ENCODE assay signal across 7 mouse cellular contexts in genomic region chr14:23575951-23576350, GRCm38 (mm10).
DNase-seq lines count a peak whose midpoint lies in the region; ATAC-seq lines count a peak whose summit lies in the region.

No protein-coding gene starts in this region.

- H3K9me3 ChIP-seq in embryonic facial prominence, embryonic 12.5 days = no peaks in the 10 kb centered on the region
- no peaks in the 10 kb centered on the region for H3K9me3 ChIP-seq in limb, embryonic 13.5 days

- no peak overlapping the region for H3K4me3 ChIP-seq in embryonic facial prominence, embryonic 12.5 days
- no peak overlapping the region for H3K4me3 ChIP-seq in limb, embryonic 13.5 days

- ATAC-seq in embryonic facial prominence, embryonic 12.5 days (ENCODE audit: insufficient number of reproducible peaks, insufficient read depth, low FRiP score, low TSS enrichment) = peak; percentile 60; the same call in 1 of the 2 replicates
- ATAC-seq in limb, embryonic 13.5 days (ENCODE audit: low FRiP score, low read depth) = peak; percentile 72; the same call in 1 of the 2 replicates
- ATAC-seq in megakaryocyte progenitor cell, adult 5-6 weeks (replicated peaks; ENCODE audit: poor library complexity) = no peak

- DNase-seq in layer of hippocampus, adult 11-12 months (ENCODE audit: low spot score) = peak; percentile 36
- no peak for DNase-seq in layer of hippocampus, adult 9-10 months (ENCODE audit: low spot score)
- peak; percentile 7 for DNase-seq in R1 (ENCODE audit: low read depth, low spot score)
- no peak for DNase-seq in urinary bladder, postnatal 14 days (ENCODE audit: low spot score)

- no peak overlapping the region for H3K4me2 ChIP-seq in embryonic facial prominence, embryonic 12.5 days (replicated peaks)
- no peak overlapping the region for H3K4me2 ChIP-seq in limb, embryonic 13.5 days (replicated peaks)

- WGBS in embryonic facial prominence, embryonic 12.5 days = 8% methylated on average over 2 of the region's 2 CpGs
- WGBS in limb, embryonic 13.5 days = 5% methylated on average over 2 of the region's 2 CpGs

- no peak overlapping the region for H3K9ac ChIP-seq in embryonic facial prominence, embryonic 12.5 days
- no peak overlapping the region for H3K9ac ChIP-seq in limb, embryonic 13.5 days

- H3K36me3 ChIP-seq in embryonic facial prominence, embryonic 12.5 days = no peaks in the 10 kb centered on the region
- H3K36me3 ChIP-seq in limb, embryonic 13.5 days = no peaks in the 10 kb centered on the region

- H3K4me1 ChIP-seq in embryonic facial prominence, embryonic 12.5 days = no peaks in the 10 kb centered on the region
- no peaks in the 10 kb centered on the region for H3K4me1 ChIP-seq in limb, embryonic 13.5 days

- no peaks in the 10 kb centered on the region for H3K27me3 ChIP-seq in embryonic facial prominence, embryonic 12.5 days
- 0 out of 2 replicates have a peak, but pooled peaks cover 9% of the 10 kb centered on the region for H3K27me3 ChIP-seq in limb, embryonic 13.5 days

- no peak overlapping the region for H3K27ac ChIP-seq in embryonic facial prominence, embryonic 12.5 days
- no peak overlapping the region for H3K27ac ChIP-seq in limb, embryonic 13.5 days

Comparison
In these comparisons a context has a peak if more than half of its experiments do, and no peak if none do; other contexts are left out.
1. DNase-seq: peak in layer of hippocampus, adult 11-12 months (single experiment) and R1 (single experiment); none in layer of hippocampus, adult 9-10 months (single experiment) and urinary bladder, postnatal 14 days (single experiment).